Mouse (Mus musculus) R1 (cell line): ENCODE results near the gene Rhobtb1.
A peak's percentile ranks its signal among the peaks of the same experiment; 100 is the strongest.

Source experiments
- DNase-seq: peaks from one replicate; pipeline ENCODE4 v3.0.0-alpha.2; 2018; ENCODE audit warnings: low read depth, low spot score

Gene Rhobtb1

DNA sequence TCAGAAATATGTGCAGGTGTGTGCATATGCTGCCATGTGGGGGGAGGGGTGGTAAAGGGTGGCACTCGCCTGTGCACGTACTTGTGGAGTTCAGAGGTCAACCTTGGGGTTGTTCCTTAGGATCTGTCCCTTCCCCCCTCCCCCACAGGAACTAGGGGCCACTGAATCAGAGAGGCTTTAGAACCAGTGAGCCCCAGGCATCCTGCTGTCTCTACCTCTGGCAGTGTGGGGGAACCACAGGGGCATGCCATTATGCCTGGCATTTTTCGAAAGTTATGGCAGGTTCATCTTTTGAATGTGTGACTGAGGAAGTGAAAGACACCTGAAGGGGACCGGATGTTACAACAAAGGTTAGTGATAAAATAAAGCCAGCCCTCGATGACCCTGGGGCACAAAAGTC is 59.4 kb downstream of the Rhobtb1 start:
- DNase-seq: peak; percentile 56

DNA sequence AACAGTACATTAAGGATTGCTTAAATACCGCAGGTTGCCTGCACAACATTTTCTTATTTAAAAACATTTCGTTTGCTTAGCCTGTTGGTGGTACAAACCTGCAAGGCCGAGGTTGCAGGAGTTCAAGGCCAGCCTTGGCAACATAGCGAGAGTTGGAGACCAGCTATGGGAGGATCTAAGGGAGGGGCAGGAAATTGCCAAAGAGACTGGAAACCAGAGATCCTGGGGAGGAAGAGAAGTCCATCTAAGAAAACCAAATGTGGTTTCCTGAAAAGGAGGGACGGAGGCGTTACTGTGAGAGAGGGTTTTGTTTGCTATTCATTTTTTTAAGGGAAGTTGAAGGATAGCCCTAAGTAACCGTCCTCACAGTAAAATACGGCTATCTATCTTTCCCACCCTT is 60.3 kb downstream of the Rhobtb1 start:
- peak; percentile 83 for DNase-seq

DNA sequence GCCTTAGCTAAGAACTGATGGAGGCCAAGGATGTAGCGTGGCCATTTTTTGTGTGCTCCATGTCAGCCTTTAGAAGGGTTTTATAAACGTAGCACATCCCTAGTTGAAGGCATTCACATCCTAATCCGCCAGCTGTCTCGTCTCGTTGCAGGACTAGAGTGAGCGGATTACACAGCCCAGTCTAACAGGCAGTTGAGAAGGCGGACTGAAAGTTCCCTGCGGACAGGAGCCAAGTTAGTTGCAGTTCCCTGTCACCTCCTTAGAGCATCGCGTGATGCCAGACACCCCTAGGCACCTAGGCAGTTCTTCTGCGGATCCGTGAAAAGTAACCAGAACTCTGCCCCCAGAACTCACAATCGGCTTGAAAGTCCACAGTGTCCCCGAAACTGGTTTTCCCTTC is 60.7 kb downstream of the Rhobtb1 start:
- peak; percentile 56 for DNase-seq

DNA sequence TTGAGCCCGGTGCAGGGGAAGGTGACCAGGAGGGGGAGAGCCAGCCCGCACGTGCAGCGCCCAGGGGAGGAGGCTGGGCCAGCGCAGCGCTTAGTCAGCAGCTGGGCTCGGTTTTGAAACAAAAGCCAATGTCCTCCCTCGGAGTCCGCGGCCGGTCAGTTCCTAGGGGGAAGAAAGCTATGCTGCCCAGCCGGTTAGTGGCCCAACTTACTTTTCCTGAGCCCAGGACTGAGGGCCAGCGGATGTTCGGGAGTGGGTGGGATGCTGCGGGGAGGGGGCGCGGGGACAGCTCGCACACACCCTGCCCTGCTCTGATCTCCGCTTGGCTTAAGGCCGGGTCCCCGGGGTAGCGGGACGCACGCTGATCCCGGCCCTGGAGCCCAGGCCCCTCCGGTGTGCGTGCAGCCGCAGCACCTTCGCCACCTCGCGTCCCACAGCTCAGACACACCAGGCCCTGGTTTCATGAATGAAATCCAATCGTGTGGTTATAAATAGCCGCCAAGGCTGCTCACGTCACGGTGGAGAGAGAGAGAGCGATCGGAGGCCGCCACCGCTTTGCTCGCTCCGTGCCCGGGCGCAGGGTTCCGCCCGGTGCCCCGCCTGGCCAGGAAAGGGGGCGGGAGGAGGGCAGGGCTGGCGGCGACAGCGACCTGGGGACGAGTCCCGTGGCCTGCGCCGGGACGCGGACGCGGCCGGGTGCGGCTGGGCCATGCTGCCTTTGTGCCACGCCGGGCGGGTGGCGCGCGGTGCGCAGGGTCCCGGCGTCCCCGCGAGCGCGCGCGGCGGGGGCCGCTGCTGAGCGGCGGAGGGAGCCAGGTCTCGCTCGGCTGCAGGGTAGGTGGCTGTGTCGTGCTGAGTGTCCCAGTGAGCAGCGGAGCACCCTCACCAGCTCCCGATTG is 61.6 kb downstream of the Rhobtb1 start, which contains the start of gene A930033H14Rik:
Gene A930033H14Rik (minus strand): TSS at position 557 of the 899 bp plus-strand sequence.
- peak; percentile 61 for DNase-seq

GRCm38 (mm10) chr10:69213451-69213877 is 62.2 kb downstream of the Rhobtb1 start:
- DNase-seq: peak; percentile 49

DNA sequence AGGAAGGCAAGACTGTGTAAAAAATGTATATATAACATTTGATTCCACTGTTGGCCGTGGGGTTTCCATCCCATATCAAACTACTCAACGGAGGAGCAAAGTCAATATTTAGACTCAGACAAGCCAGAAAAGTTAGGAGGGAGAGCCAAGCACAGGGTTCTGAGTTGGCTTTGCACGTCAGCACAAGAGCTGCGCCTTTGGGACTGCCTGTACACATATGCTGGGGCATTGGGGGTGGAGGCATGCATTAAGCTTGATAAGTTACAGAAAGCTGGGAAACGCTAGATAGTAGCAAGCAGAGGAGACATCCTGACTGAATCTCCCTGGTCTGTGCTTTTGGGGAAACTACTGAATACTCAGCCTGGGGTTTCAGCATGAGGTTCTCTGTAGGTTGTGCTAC is 62.8 kb downstream of the Rhobtb1 start:
- no peak for DNase-seq

DNA sequence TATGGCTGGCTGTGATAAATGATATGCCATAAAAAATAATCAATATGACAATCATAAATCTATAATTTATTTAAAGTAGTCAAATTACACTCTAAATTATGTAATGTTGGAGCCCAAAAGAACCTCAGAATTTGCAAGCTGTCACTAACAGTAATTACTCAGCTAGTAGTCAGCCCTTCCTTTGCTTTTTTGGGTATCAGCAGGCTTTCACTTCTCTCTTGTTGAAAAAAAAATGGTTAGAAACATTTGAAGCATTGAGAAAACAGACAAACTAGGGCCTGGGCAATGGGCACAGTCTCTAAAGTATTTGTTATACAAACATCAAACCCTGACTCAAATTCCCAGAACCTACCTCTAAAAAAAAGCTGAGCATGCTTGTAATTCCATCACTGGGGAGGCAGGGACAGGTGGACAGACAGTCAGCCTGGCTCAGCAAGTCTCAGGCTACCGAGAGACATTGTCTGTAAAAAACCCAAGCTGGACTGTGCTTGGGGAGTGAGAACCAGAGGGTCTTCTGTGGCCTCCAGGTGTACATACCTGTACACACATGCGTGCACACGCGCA is 66.0 kb downstream of the Rhobtb1 start:
- DNase-seq: no peak

- DNase-seq: no peak
Measured at GRCm38 (mm10) chr10:69218458-69219288, 67.4 kb downstream of the Rhobtb1 start.

- DNase-seq: no peak
Measured at GRCm38 (mm10) chr10:69219289-69219626, 68.0 kb downstream of the Rhobtb1 start.

- DNase-seq: no peak
Measured at GRCm38 (mm10) chr10:69220296-69220695, 69.1 kb downstream of the Rhobtb1 start.

DNA sequence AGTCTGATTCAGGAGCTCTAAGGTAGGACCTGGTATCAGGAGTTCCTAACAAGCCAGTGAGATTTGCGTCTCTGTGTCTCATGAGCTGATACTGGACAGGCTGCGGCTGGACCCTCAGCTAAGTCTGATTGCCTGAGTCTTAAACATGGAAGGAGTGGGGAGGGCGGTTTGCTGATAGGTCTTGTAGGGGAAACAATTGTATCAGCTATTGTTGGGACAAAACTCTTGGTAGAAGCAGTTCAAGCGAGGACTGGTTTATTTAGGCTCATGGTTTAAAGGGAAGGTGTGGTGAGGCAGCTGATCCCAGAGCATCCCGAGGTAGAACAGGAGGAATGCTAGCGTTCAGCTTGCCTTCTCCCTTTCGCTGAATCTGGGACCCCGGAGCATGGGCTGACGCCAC is 69.9 kb downstream of the Rhobtb1 start:
- DNase-seq: no peak

- DNase-seq: no peak
Measured at GRCm38 (mm10) chr10:69221955-69222354, 70.7 kb downstream of the Rhobtb1 start.

- no peak for DNase-seq
Measured at GRCm38 (mm10) chr10:69223232-69223631, 72.0 kb downstream of the Rhobtb1 start.

DNA sequence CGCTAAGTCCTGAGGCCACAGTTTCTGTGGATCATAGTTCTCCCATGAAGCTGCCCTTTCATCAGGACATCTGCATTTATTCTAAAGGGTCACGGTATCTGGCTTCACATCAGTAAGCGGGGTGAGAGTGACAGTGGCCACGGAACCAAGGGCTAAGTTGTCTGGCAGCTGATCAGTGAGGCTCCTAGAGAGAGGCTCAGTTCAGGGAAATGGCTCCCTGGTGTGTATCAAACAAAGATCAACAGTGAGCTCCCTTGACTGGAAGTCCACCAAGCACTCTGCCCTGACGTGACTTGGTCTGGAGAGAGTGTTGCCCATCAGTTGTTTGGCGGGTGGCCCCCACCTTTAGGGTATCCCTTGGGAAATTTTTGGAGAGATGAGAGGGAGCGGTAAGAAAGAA is 73.0 kb downstream of the Rhobtb1 start:
- no peak for DNase-seq

- no peak for DNase-seq
Measured at GRCm38 (mm10) chr10:69225471-69225870, 74.2 kb downstream of the Rhobtb1 start.

DNA sequence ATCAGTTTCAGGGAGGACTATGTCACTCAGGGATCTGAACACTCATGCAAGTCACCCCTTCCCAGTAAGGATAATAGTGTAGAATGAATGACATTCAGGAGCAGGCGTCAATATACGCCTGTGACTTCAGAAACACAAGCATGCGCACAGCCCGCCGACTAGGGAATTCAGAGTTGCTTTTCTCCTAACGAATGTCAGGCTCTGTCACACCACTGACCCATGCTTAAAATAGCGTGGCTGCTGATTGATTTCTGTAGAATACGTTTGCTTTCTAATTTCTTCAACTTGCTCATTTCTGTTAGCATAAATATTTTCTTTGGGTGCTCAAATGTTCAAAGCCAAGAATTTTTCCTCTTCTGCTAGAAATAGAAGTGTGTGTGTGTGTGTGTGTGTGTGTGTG is 74.7 kb downstream of the Rhobtb1 start:
- DNase-seq: no peak

DNA sequence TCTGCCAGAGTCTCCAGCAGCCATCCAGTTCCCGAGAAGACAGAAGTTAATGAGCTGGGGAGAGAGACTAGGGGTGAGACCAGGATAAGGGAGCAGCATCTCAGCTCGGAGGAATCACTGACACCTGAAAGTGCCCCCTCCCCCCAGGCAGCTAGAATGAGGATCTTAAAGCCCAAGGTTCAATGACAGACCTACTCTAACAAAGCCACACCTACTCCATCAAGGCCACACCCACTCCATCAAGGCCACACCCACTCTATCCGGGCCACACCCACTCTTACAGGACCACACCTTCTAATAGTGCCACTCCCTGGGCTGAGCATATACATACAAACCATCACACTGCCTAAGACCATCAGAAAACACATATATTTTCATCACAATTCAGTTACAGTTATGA is 86.0 kb downstream of the Rhobtb1 start:
- peak; percentile 38 for DNase-seq

- DNase-seq: no peak
Measured at GRCm38 (mm10) chr10:69237781-69238180, 86.5 kb downstream of the Rhobtb1 start.

GRCm38 (mm10) chr10:69238311-69238710 is 87.1 kb downstream of the Rhobtb1 start:
- peak; percentile 34 for DNase-seq

- DNase-seq: no peak
Measured at GRCm38 (mm10) chr10:69240530-69240929, 89.3 kb downstream of the Rhobtb1 start.

DNA sequence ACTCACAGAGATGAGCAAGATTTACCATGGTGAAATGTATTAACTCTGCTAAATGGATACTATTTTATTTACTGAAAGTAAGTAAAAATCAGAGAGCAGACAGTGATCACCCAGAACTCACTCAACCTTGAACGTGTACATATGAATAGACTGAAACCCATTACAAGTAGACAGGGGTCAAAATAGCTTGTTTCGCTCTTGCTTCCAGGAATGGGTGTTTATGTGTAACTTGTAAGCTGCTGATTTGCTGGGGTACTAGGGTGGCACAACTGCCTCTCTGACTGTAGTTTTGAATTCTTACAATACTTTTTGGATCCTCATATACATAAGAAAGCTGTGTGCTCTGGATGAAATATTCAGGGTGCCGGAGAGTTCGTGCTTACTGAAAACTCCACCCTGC is 93.9 kb downstream of the Rhobtb1 start:
- no peak for DNase-seq
